Mouse (Mus musculus): ENCODE results near the gene Angel1.

DNA sequence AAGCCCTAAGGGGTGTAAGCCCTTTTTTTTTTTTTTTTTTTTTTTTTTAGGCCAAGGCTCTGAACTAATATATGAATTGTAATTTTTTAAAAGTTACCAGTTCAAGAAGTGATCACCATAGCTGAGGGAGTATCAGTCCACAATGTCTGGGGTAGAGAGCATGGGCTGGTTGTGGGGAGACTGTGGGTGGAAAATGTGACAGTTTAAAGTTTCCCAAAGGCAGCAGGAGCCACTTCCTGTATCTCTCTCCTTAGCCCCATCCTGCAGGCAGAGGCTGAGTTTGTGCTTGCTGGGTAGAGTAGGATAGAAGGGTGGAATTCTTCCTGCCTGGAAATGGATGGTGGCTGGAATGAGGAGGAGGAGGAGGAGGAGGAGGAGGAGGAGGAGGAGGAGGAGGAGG, 32.9 kb downstream of the Angel1 start:
- no peak for TF ChIP-seq EP300 (IDR thresholded peaks at IDR 0.05; ENCODE audit: insufficient read depth, low read depth, low read length)
- no peak for TF ChIP-seq CTCF (IDR thresholded peaks at IDR 0.05; ENCODE audit: low read depth, low read length)
- no peak for TF ChIP-seq POLR2A (IDR thresholded peaks at IDR 0.05; ENCODE audit: insufficient read depth, low read length)
